Mouse (Mus musculus) Patski (cell line): ENCODE data around the gene Zfp626. TPM values are rescaled to one million over a fixed set of nuclear protein-coding genes. Genes with fewer than 3 reads are reported as not detected.

Experiments
- ATAC-seq: fragments of 100-300 bp; one replicate; pipeline ENCODE4 v1.8.0; 2021
- CTCF ChIA-PET: fragments of 350-600 bp; sonication (Branson Sonifier 250); formaldehyde crosslinking; loops from one replicate; lab custom pipeline; 2022; ENCODE audit warnings: inconsistent platforms; lab: Charles Lee
- POLR2A ChIA-PET: fragments of 350-600 bp; sonication (Branson Sonifier 250); formaldehyde crosslinking; loops from one replicate; lab custom pipeline; 2022; ENCODE audit warnings: antibody characterized with exemption, inconsistent platforms; lab: Charles Lee
- DNase-seq: peaks from one replicate; pipeline ENCODE4 v3.0.0-alpha.2; 2011; ENCODE audit warnings: low read depth, low spot score
- H3K27me3 ChIP-seq: fragments of 371-371 bp; one replicate; pipeline ENCODE4 v1.5.1; 2021
- CTCF ChIP-seq: fragments of 100-300 bp; IDR thresholded peaks from one replicate; pipeline ENCODE4 v1.5.1; 2021
- in situ Hi-C: fragments of 300-500 bp; cut with MboI; formaldehyde crosslinking; loops from 3 replicates; pipeline ENCODE4 v1.11.1; 2018; ENCODE audit warnings: low pct_unique_long_range_greater_than_20kb, mixed read lengths
- polyA plus RNA-seq: library from polyadenylated mRNA; unstranded; gene quantifications from one replicate; pipeline ENCODE4 v1.2.3, GENCODE M21; 2021

Zfp626 gene
- polyA plus RNA-seq, 1 experiment from 2014 or later, result 4.2 TPM

GRCm38 (mm10) chr7:27818526-27819110, 11.6 kb downstream of the Zfp626 start:
- POLR2A ChIA-PET, result interaction anchor here (1.1 kb wide), 1 partner anchor 14 kb away, joined by 3 read pairs; no protein-coding TSS in a partner anchor
- no peaks in the 10 kb centered on the region for H3K27me3 ChIP-seq
- in situ Hi-C loops, result no loop called here
- ATAC-seq, result peak; percentile 90
- CTCF ChIA-PET, result interaction anchor here (1.0 to 1.1 kb wide), 2 partner anchors 21 to 41 kb away, joined by 3 read pairs; no protein-coding TSS in a partner anchor
- DNase-seq, result peak; percentile 64
- TF ChIP-seq CTCF, result no peak

GRCm38 (mm10) chr7:27822611-27823010, 15.6 kb downstream of the Zfp626 start:
- in situ Hi-C loops, result no loop called here
- TF ChIP-seq CTCF, result no peak
- CTCF ChIA-PET, result no interaction called here
- no peak for DNase-seq
- no peaks in the 10 kb centered on the region for H3K27me3 ChIP-seq
- ATAC-seq, result no peak
- POLR2A ChIA-PET, result no interaction called here

GRCm38 (mm10) chr7:27834131-27834530, 27.1 kb downstream of the Zfp626 start:
- DNase-seq, result no peak
- CTCF ChIA-PET, result no interaction called here
- no peak for TF ChIP-seq CTCF
- no peaks in the 10 kb centered on the region for H3K27me3 ChIP-seq
- no peak for ATAC-seq
- POLR2A ChIA-PET, result no interaction called here
- in situ Hi-C loops, result no loop called here

- no peak for TF ChIP-seq CTCF
- ChIA-PET POLR2A (no interaction called here), CTCF (no interaction called here)
- DNase-seq (no peak), ATAC-seq (no peak)
- H3K27me3 ChIP-seq, result no peaks in the 10 kb centered on the region
- in situ Hi-C loops, result loop anchor here (5.0 kb wide), 1 partner anchor 94 kb away; no protein-coding TSS in a partner anchor
These were observed 30.9 kb downstream of the Zfp626 start for GRCm38 (mm10) chr7:27837896-27838295.

- ChIA-PET CTCF (no interaction called here), POLR2A (no interaction called here)
- ATAC-seq (peak; percentile 82), DNase-seq (peak; percentile 39)
- no peak for TF ChIP-seq CTCF
- in situ Hi-C loops, result loop anchor here (5.0 kb wide), 1 partner anchor 94 kb away; no protein-coding TSS in a partner anchor
- H3K27me3 ChIP-seq, result no peaks in the 10 kb centered on the region
These were observed 31.6 kb downstream of the Zfp626 start, which contains the start of gene Zfp59 for GRCm38 (mm10) chr7:27838323-27839249. Gene Zfp59, plus strand, starts transcription at chr7:27838607.

- no peak for ATAC-seq
- no peak for DNase-seq
- ChIA-PET CTCF (interaction anchor here (1.5 kb wide), 1 partner anchor 20 kb away, joined by 4 read pairs; no protein-coding TSS in a partner anchor), POLR2A (no interaction called here)
- no peaks in the 10 kb centered on the region for H3K27me3 ChIP-seq
- TF ChIP-seq CTCF, result no peak
- in situ Hi-C loops, result loop anchor here (5.0 kb wide), 1 partner anchor 93 kb away; no protein-coding TSS in a partner anchor
These were observed 32.6 kb downstream of the Zfp626 start for GRCm38 (mm10) chr7:27839596-27839995.

GRCm38 (mm10) chr7:27840104-27840503, 33.1 kb downstream of the Zfp626 start:
- CTCF ChIA-PET, result interaction anchor here (1.5 kb wide), 1 partner anchor 20 kb away, joined by 4 read pairs; no protein-coding TSS in a partner anchor
- no peak for ATAC-seq
- no peak for DNase-seq
- POLR2A ChIA-PET, result no interaction called here
- in situ Hi-C loops, result no loop called here
- no peaks in the 10 kb centered on the region for H3K27me3 ChIP-seq
- TF ChIP-seq CTCF, result no peak

- TF ChIP-seq CTCF, result no peak
- ChIA-PET CTCF (no interaction called here), POLR2A (no interaction called here)
- no peak for DNase-seq
- in situ Hi-C loops, result no loop called here
- H3K27me3 ChIP-seq, result no peaks in the 10 kb centered on the region
- ATAC-seq, result no peak
These were observed 50.2 kb downstream of the Zfp626 start, which contains the start of gene Zfp607a for GRCm38 (mm10) chr7:27857227-27857626. Gene Zfp607a, plus strand, starts transcription at chr7:27857527.

- ATAC-seq, result peak; percentile 24
These were observed 52.6 kb downstream of the Zfp626 start for GRCm38 (mm10) chr7:27859301-27860251.

More at GRCm38 (mm10) chr7:27859301-27860251, 52.6 kb downstream of the Zfp626 start:
- DNase-seq, result no peak
- CTCF ChIA-PET, result interaction anchor here (1.1 to 2.5 kb wide), 4 partner anchors 12 to 41 kb away, joined by 3 to 8 read pairs (median 4); no protein-coding TSS in a partner anchor
- H3K27me3 ChIP-seq, result no peaks in the 10 kb centered on the region
- POLR2A ChIA-PET, result no interaction called here
- no peak for TF ChIP-seq CTCF
- in situ Hi-C loops, result loop anchor here (5.0 kb wide), 1 partner anchor 118 kb away; the partner anchor contains the start of gene Zfp780b
